Mouse (Mus musculus) frontal cortex, adult (tissue): ENCODE data around the gene Rassf7.

Experiments used
- ATAC-seq: cut with Nextera tagmentation; 2 replicates; pipeline ENCODE4 v1.9.2; 2017; ENCODE audit warnings: mild to moderate bottlenecking, moderate library complexity, mixed read lengths; ENCODE audit not compliant: low TSS enrichment

Rassf7 gene

GRCm38 (mm10) chr7:141215101-141215879 is at the start of gene Rassf7:
TSS of gene Rassf7 (plus strand) at chr7:141215860.
- peak; percentile 87 for ATAC-seq

- 0 out of 2 replicates have a peak, but pooled peaks have one; percentile 7 for ATAC-seq
Measured at GRCm38 (mm10) chr7:141167901-141168517, 47.7 kb upstream of the Rassf7 start.

GRCm38 (mm10) chr7:141168518-141168953 is 47.1 kb upstream of the Rassf7 start:
- peak; percentile 17; the same call in 1 of the 2 replicates for ATAC-seq

- no peak for ATAC-seq
Measured at GRCm38 (mm10) chr7:141169300-141169699, 46.4 kb upstream of the Rassf7 start.

GRCm38 (mm10) chr7:141169866-141170265 is 45.8 kb upstream of the Rassf7 start:
- no peak for ATAC-seq

GRCm38 (mm10) chr7:141172116-141173006 is 43.3 kb upstream of the Rassf7 start, which contains the start of gene Rnh1:
TSS of gene Rnh1 (minus strand) at chr7:141172857.
- ATAC-seq: peak; percentile 82

GRCm38 (mm10) chr7:141173323-141173850 is 42.3 kb upstream of the Rassf7 start:
- no peak for ATAC-seq

- no peak for ATAC-seq
Measured at GRCm38 (mm10) chr7:141175068-141175467, 40.6 kb upstream of the Rassf7 start.

GRCm38 (mm10) chr7:141176173-141176572 is 39.5 kb upstream of the Rassf7 start:
- ATAC-seq: peak; percentile 56; the same call in 1 of the 2 replicates

- ATAC-seq: no peak
Measured at GRCm38 (mm10) chr7:141188194-141188593, 27.5 kb upstream of the Rassf7 start.

- no peak for ATAC-seq
Measured at GRCm38 (mm10) chr7:141188733-141189132, 26.9 kb upstream of the Rassf7 start.

GRCm38 (mm10) chr7:141190220-141190619 is 25.4 kb upstream of the Rassf7 start:
- ATAC-seq: no peak

- no peak for ATAC-seq
Measured at GRCm38 (mm10) chr7:141191036-141191435, 24.6 kb upstream of the Rassf7 start.

- ATAC-seq: no peak
Measured at GRCm38 (mm10) chr7:141191796-141192685, 23.6 kb upstream of the Rassf7 start.

GRCm38 (mm10) chr7:141192776-141193347 is 22.8 kb upstream of the Rassf7 start:
- no peak for ATAC-seq

- peak; percentile 11; the same call in 1 of the 2 replicates for ATAC-seq
Measured at GRCm38 (mm10) chr7:141193348-141193856, 22.3 kb upstream of the Rassf7 start.

- ATAC-seq: peak; percentile 92
Measured at GRCm38 (mm10) chr7:141193948-141194347, 21.7 kb upstream of the Rassf7 start, which contains the start of the genes Hras and Lrrc56. TSS of gene Hras (minus strand) at chr7:141194005. TSS of gene Lrrc56 (plus strand) at chr7:141194157.

- ATAC-seq: no peak
Measured at GRCm38 (mm10) chr7:141194409-141194808, 21.3 kb upstream of the Rassf7 start.

- peak; percentile 65 for ATAC-seq
Measured at GRCm38 (mm10) chr7:141194830-141195229, 20.8 kb upstream of the Rassf7 start.

GRCm38 (mm10) chr7:141195754-141196153 is 19.9 kb upstream of the Rassf7 start:
- ATAC-seq: no peak
